Mouse (Mus musculus) liver, postnatal 0 days (tissue): ENCODE measurements at regions not wholly inside any gene's neighbourhood (a gene's known extent, or its start where the extent isn't known, plus 50 kb on each side); places are given as distances from the start of the nearest gene placed in this dataset.

ENCODE experiments used
- CTCF ChIP-seq: sonication (generic); IDR thresholded peaks from 2 replicates; pipeline ENCODE4 v1.5.1; 2016; ENCODE audit warnings: antibody characterized with exemption, low read depth
- EP300 ChIP-seq: IDR thresholded peaks from 2 replicates; pipeline ENCODE4 v1.6.1; 2016; ENCODE audit warnings: antibody characterized with exemption, low read depth, mild to moderate bottlenecking

DNA sequence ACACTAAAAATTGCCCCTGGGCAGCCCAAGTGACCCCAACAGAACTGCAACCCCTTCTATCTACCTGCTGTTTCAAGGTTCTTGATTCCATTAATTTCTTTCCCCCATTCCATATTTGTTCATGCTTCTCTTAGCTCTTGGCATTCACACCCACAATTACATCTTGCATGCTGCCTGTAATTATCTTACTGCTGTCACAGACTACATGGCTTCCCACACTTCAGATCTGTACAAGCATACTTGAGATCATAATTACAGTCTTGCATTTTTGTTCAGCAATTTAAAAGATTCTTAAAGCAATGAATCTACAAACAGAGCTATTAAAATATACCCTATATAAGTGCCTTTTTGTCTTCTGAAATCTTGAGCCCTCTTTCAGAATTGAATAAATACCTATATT, 352.4 kb downstream of the Arl4a start:
- TF ChIP-seq CTCF (no peak), EP300 (no peak)
